Mouse (Mus musculus): ENCODE measurements at regions not wholly inside any gene's neighbourhood (a gene's known extent, or its start where the extent isn't known, plus 50 kb on each side); places are given as distances from the start of the nearest gene placed in this dataset.

- Histone ChIP-seq H3K4me3 (ENCODE audit: low read depth, low read length) (peak overlapping the region; percentile 51), H3K4me2 (ENCODE audit: low read depth, low read length, poor library complexity, severe bottlenecking) (peak overlapping the region; percentile 95), H3K4me1 (ENCODE audit: insufficient read depth, low read length) (0 out of 2 replicates have a peak, but pooled peaks cover 3% of the 10 kb centered on the region), H3K27me3 (ENCODE audit: insufficient read depth, low read length) (no peaks in the 10 kb centered on the region), H3K9ac (replicated peaks; ENCODE audit: low read length, poor library complexity, severe bottlenecking) (peak overlapping the region; percentile 48), H3K36me3 (ENCODE audit: insufficient read depth, low read length) (no peaks in the 10 kb centered on the region), H3K27ac (ENCODE audit: low read depth, low read length) (no peak overlapping the region), H3K9me3 (ENCODE audit: low read length) (no peaks in the 10 kb centered on the region)
- TF ChIP-seq CTCF (IDR thresholded peaks at IDR 0.05): peak; percentile 22; the same call in 1 of the 2 replicates
- WGBS: 1% methylated on average over 35 of the region's 35 CpGs
- ATAC-seq (ENCODE audit: low FRiP score): peak; percentile 87
- DNase-seq (ENCODE audit: low spot score): peak; percentile 70
Observed at GRCm38 (mm10) chr14:17172330-17173110, 353.6 kb upstream of the Rarb start.

- no peak for TF ChIP-seq CTCF (IDR thresholded peaks at IDR 0.05)
- Histone ChIP-seq H3K4me3 (ENCODE audit: low read depth, low read length) (peak overlapping the region; percentile 51), H3K4me1 (ENCODE audit: insufficient read depth, low read length) (0 out of 2 replicates have a peak, but pooled peaks cover 3% of the 10 kb centered on the region), H3K36me3 (ENCODE audit: insufficient read depth, low read length) (no peaks in the 10 kb centered on the region), H3K27ac (ENCODE audit: low read depth, low read length) (no peak overlapping the region), H3K9ac (replicated peaks; ENCODE audit: low read length, poor library complexity, severe bottlenecking) (no peak overlapping the region), H3K4me2 (ENCODE audit: low read depth, low read length, poor library complexity, severe bottlenecking) (peak overlapping the region; percentile 95), H3K27me3 (ENCODE audit: insufficient read depth, low read length) (no peaks in the 10 kb centered on the region), H3K9me3 (ENCODE audit: low read length) (no peaks in the 10 kb centered on the region)
- DNase-seq (ENCODE audit: low spot score) (no peak), ATAC-seq (ENCODE audit: low FRiP score) (peak; percentile 11; the same call in 1 of the 2 replicates)
- 42% methylated on average over 5 of the region's 5 CpGs for WGBS
Observed at GRCm38 (mm10) chr14:17171896-17172295, 352.9 kb upstream of the Rarb start.

GRCm38 (mm10) chr14:17158324-17158723 is 339.4 kb upstream of the Rarb start:
- DNase-seq (ENCODE audit: low spot score) (no peak), ATAC-seq (ENCODE audit: low FRiP score) (no peak)
- 93% methylated on average over 4 of the region's 4 CpGs for WGBS

GRCm38 (mm10) chr14:17156402-17156954 is 337.5 kb upstream of the Rarb start:
- Histone ChIP-seq H3K9me3 (ENCODE audit: low read length) (no peaks in the 10 kb centered on the region), H3K4me3 (ENCODE audit: low read depth, low read length) (no peak overlapping the region), H3K27ac (ENCODE audit: low read depth, low read length) (no peak overlapping the region), H3K4me2 (ENCODE audit: low read depth, low read length, poor library complexity, severe bottlenecking) (no peak overlapping the region), H3K36me3 (ENCODE audit: insufficient read depth, low read length) (no peaks in the 10 kb centered on the region), H3K4me1 (ENCODE audit: insufficient read depth, low read length) (no peaks in the 10 kb centered on the region), H3K27me3 (ENCODE audit: insufficient read depth, low read length) (no peaks in the 10 kb centered on the region), H3K9ac (replicated peaks; ENCODE audit: low read length, poor library complexity, severe bottlenecking) (no peak overlapping the region)
- no peak for DNase-seq (ENCODE audit: low spot score)
- no peak for ATAC-seq (ENCODE audit: low FRiP score)
- 56% methylated on average over 2 of the region's 2 CpGs for WGBS
- no peak for TF ChIP-seq CTCF (IDR thresholded peaks at IDR 0.05)

More at GRCm38 (mm10) chr14:17158324-17158723, 339.4 kb upstream of the Rarb start:
- Histone ChIP-seq H3K4me2 (ENCODE audit: low read depth, low read length, poor library complexity, severe bottlenecking) (no peak overlapping the region), H3K27ac (ENCODE audit: low read depth, low read length) (no peak overlapping the region), H3K27me3 (ENCODE audit: insufficient read depth, low read length) (no peaks in the 10 kb centered on the region), H3K4me3 (ENCODE audit: low read depth, low read length) (no peak overlapping the region), H3K9ac (replicated peaks; ENCODE audit: low read length, poor library complexity, severe bottlenecking) (no peak overlapping the region), H3K4me1 (ENCODE audit: insufficient read depth, low read length) (no peaks in the 10 kb centered on the region), H3K36me3 (ENCODE audit: insufficient read depth, low read length) (no peaks in the 10 kb centered on the region), H3K9me3 (ENCODE audit: low read length) (no peaks in the 10 kb centered on the region)
- no peak for TF ChIP-seq CTCF (IDR thresholded peaks at IDR 0.05)

GRCm38 (mm10) chr14:17120679-17121078 is 301.7 kb upstream of the Rarb start:
- Histone ChIP-seq H3K27ac (ENCODE audit: low read depth, low read length) (no peak overlapping the region), H3K4me1 (ENCODE audit: insufficient read depth, low read length) (no peaks in the 10 kb centered on the region), H3K36me3 (ENCODE audit: insufficient read depth, low read length) (no peaks in the 10 kb centered on the region), H3K9me3 (ENCODE audit: low read length) (no peaks in the 10 kb centered on the region), H3K9ac (replicated peaks; ENCODE audit: low read length, poor library complexity, severe bottlenecking) (no peak overlapping the region), H3K4me2 (ENCODE audit: low read depth, low read length, poor library complexity, severe bottlenecking) (no peak overlapping the region), H3K27me3 (ENCODE audit: insufficient read depth, low read length) (no peaks in the 10 kb centered on the region), H3K4me3 (ENCODE audit: low read depth, low read length) (no peak overlapping the region)
- no peak for DNase-seq (ENCODE audit: low spot score)
- 96% methylated on average over 1 of the region's 1 CpGs for WGBS
- no peak for TF ChIP-seq CTCF (IDR thresholded peaks at IDR 0.05)
- ATAC-seq (ENCODE audit: low FRiP score): no peak

GRCm38 (mm10) chr14:17106668-17107067 is 287.7 kb upstream of the Rarb start:
- H3K9ac ChIP-seq (replicated peaks; ENCODE audit: low read length, poor library complexity, severe bottlenecking): no peak overlapping the region
- no peak overlapping the region for H3K4me3 ChIP-seq (ENCODE audit: low read depth, low read length)
- no peak overlapping the region for H3K4me2 ChIP-seq (ENCODE audit: low read depth, low read length, poor library complexity, severe bottlenecking)
- no peaks in the 10 kb centered on the region for H3K9me3 ChIP-seq (ENCODE audit: low read length)
- no peak for TF ChIP-seq CTCF (IDR thresholded peaks at IDR 0.05)
- WGBS: 94% methylated on average over 1 of the region's 1 CpGs
- H3K27me3 ChIP-seq (ENCODE audit: insufficient read depth, low read length): no peaks in the 10 kb centered on the region
- ATAC-seq (ENCODE audit: low FRiP score) (no peak), DNase-seq (ENCODE audit: low spot score) (no peak)
- no peak overlapping the region for H3K27ac ChIP-seq (ENCODE audit: low read depth, low read length)
- H3K4me1 ChIP-seq (ENCODE audit: insufficient read depth, low read length): no peaks in the 10 kb centered on the region
- H3K36me3 ChIP-seq (ENCODE audit: insufficient read depth, low read length): no peaks in the 10 kb centered on the region
